Mouse (Mus musculus) midbrain, embryonic 14.5 days (tissue): ENCODE measurements at regions not wholly inside any gene's neighbourhood (a gene's known extent, or its start where the extent isn't known, plus 50 kb on each side); places are given as distances from the start of the nearest gene placed in this dataset.

Source experiments
- ATAC-seq: fragments of 200-750 bp; cut with Nextera tagmentation; 2 replicates; pipeline ENCODE4 v1.8.0; 2017; ENCODE audit warnings: moderate number of reproducible peaks, moderate library complexity; ENCODE audit not compliant: low FRiP score, low TSS enrichment
- DNase-seq: peaks from one replicate; pipeline ENCODE4 v3.0.0-alpha.2; 2015
- H3K27ac ChIP-seq: fragments of 300-500 bp; sonication (generic); replicated peaks from 2 replicates; pipeline ENCODE4 v1.5.1; 2014; ENCODE audit warnings: mild to moderate bottlenecking, low read depth, low read length, moderate library complexity
- H3K27me3 ChIP-seq: fragments of 300-500 bp; sonication (generic); 2 replicates; pipeline ENCODE4 v1.6.1; 2014; ENCODE audit warnings: low read length, control low read depth, mixed read lengths; ENCODE audit not compliant: control insufficient read depth, insufficient read depth
- H3K36me3 ChIP-seq: fragments of 300-500 bp; sonication (generic); 2 replicates; pipeline ENCODE4 v1.6.1; 2014; ENCODE audit warnings: low read length, control low read depth; ENCODE audit not compliant: control insufficient read depth, insufficient read depth
- H3K4me1 ChIP-seq: fragments of 300-500 bp; sonication (generic); 2 replicates; pipeline ENCODE4 v1.6.1; 2014; ENCODE audit warnings: mild to moderate bottlenecking, antibody characterized with exemption, low read length, control low read depth; ENCODE audit not compliant: control insufficient read depth, insufficient read depth
- H3K4me2 ChIP-seq: fragments of 300-500 bp; sonication (generic); 2 replicates; pipeline ENCODE4 v1.6.1; 2014; ENCODE audit warnings: mild to moderate bottlenecking, low read length, moderate library complexity
- H3K4me3 ChIP-seq: fragments of 300-500 bp; sonication (generic); replicated peaks from 2 replicates; pipeline ENCODE4 v1.5.1; 2014; ENCODE audit warnings: low read depth, low read length
- H3K9ac ChIP-seq: fragments of 300-500 bp; sonication (generic); replicated peaks from 2 replicates; pipeline ENCODE4 v1.6.1; 2014; ENCODE audit warnings: mild to moderate bottlenecking, low read length, moderate library complexity
- H3K9me3 ChIP-seq: fragments of 300-500 bp; sonication (generic); 2 replicates; pipeline ENCODE4 v1.6.1; 2016; ENCODE audit warnings: low read length, control low read depth, mixed read lengths; ENCODE audit not compliant: control insufficient read depth
- WGBS: fragments of 180-500 bp; shearing (Covaris S2); extraction: QIAGEN DNeasy Blood & Tissue Kit; methylation state at CpG from one replicate; pipeline ENCODE4 v1.1.7; 2014; 5-methylcytosine and 5-hydroxymethylcytosine counted together

GRCm38 (mm10) chr15:90733891-90734290, 54.7 kb upstream of the Cpne8 start:
- H3K4me3 ChIP-seq = no peak overlapping the region
- WGBS = 92% methylated on average over 7 of the region's 7 CpGs
- no peaks in the 10 kb centered on the region for H3K9me3 ChIP-seq
- no peaks in the 10 kb centered on the region for H3K4me1 ChIP-seq
- no peak overlapping the region for H3K27ac ChIP-seq
- H3K27me3 ChIP-seq = no peaks in the 10 kb centered on the region
- no peak overlapping the region for H3K9ac ChIP-seq
- no peak for DNase-seq
- H3K36me3 ChIP-seq = no peaks in the 10 kb centered on the region
- H3K4me2 ChIP-seq = no peak overlapping the region
- no peak for ATAC-seq
